Mouse (Mus musculus) stomach, postnatal 0 days (tissue): Measurements from ENCODE around the gene Fas.

Source experiments
- CTCF ChIP-seq: IDR thresholded peaks from 2 replicates; pipeline ENCODE4 v1.5.1; 2016; ENCODE audit warnings: antibody characterized with exemption, low read depth, mild to moderate bottlenecking, moderate library complexity
- EP300 ChIP-seq: optimal IDR thresholded peaks from 2 replicates; pipeline ENCODE3; 2016; ENCODE audit warnings: antibody characterized with exemption

GRCm38 (mm10) chr19:34287221-34287620 is 3.2 kb upstream of the Fas start:
- TF ChIP-seq CTCF (no peak), EP300 (no peak)
